15 mouse cellular contexts compared by ENCODE assay signal in the genomic region with DNA sequence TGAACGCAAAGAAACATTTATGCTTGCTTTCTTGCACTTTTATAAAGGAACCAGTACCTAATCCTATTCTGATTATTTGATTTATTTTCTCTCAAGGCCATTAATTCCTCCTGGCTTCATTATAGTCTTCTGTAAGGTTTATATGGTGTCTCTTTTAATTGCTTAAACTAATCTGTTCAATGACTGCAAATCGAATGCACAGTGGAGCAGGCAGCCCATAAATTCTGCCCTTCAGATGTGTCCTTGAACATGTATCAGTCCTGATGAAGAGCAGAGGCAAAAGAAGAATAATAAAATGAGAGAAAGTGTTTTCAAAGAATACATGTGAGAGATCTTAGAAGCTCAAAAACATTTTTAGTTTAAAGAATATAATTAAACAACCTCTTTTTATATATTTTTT.
"Had no signal": no experiment of that assay in that cellular context is flagged by ENCODE, and none has a peak within 500 bp of the region (broad histone marks: within the 10 kb centered on the region; RNA-seq: fewer than 3 reads in every experiment).

No protein-coding gene starts in this region.

- H3K4me1 ChIP-seq: neural tube, embryonic 13.5 days; stomach, embryonic 15.5 days had no signal

- H3K4me3 ChIP-seq: neural tube, embryonic 13.5 days; stomach, embryonic 15.5 days had no signal

- DNase-seq: retina, postnatal 1 day; right cerebral cortex, adult 18-20 months; right cerebral cortex, postnatal 14 days; right cerebral cortex, postnatal 25 days; right cerebral cortex, postnatal 4 days; spleen, adult 18-20 months; thymus, adult 18-20 months; thymus, adult 2 months; thymus, postnatal 14 days; thymus, postnatal 25 days; thymus, postnatal 36 days; thymus, postnatal 4 days had no signal

- H3K9ac ChIP-seq: neural tube, embryonic 13.5 days; stomach, embryonic 15.5 days had no signal

- H3K27ac ChIP-seq: neural tube, embryonic 13.5 days; stomach, embryonic 15.5 days; stomach, postnatal 0 days had no signal

- H3K27me3 ChIP-seq: neural tube, embryonic 13.5 days; stomach, embryonic 15.5 days had no signal

- H3K4me2 ChIP-seq: neural tube, embryonic 13.5 days; stomach, embryonic 15.5 days had no signal

- H3K9me3 ChIP-seq: neural tube, embryonic 13.5 days; stomach, embryonic 15.5 days had no signal

- H3K36me3 ChIP-seq: neural tube, embryonic 13.5 days; stomach, embryonic 15.5 days had no signal
